Mouse (Mus musculus) heart, embryonic 10.5 days (tissue): ENCODE results near the gene Ttc9b. TPM values are rescaled to one million over a fixed set of nuclear protein-coding genes. Genes with fewer than 3 reads are reported as not detected.
"Not testable (repeated sequence)": the region's sequence is repeated elsewhere in the genome, so short reads cannot be mapped to it uniquely, and the experiment has no call there.

Experiments used
- DNase-seq: peaks from one replicate; pipeline ENCODE4 v3.0.0-alpha.2; 2017; ENCODE audit warnings: low spot score
- H3K27ac ChIP-seq: fragments of 300-500 bp; sonication (generic); 2 replicates; pipeline ENCODE4 v1.5.1; 2016; ENCODE audit warnings: mild to moderate bottlenecking
- H3K27me3 ChIP-seq: fragments of 300-500 bp; sonication (generic); 2 replicates; pipeline ENCODE4 v1.6.1; 2016; ENCODE audit warnings: mild to moderate bottlenecking; ENCODE audit not compliant: poor library complexity, insufficient read depth, severe bottlenecking
- H3K36me3 ChIP-seq: fragments of 300-500 bp; sonication (generic); 2 replicates; pipeline ENCODE4 v1.6.1; 2016; ENCODE audit warnings: mild to moderate bottlenecking, moderate library complexity
- H3K4me1 ChIP-seq: fragments of 300-500 bp; sonication (generic); 2 replicates; pipeline ENCODE4 v1.6.1; 2016; ENCODE audit warnings: mild to moderate bottlenecking
- H3K4me3 ChIP-seq: fragments of 300-500 bp; sonication (generic); 2 replicates; pipeline ENCODE4 v1.5.1; 2016; ENCODE audit warnings: mild to moderate bottlenecking, moderate library complexity
- H3K9me3 ChIP-seq: fragments of 300-500 bp; sonication (generic); 2 replicates; pipeline ENCODE4 v1.6.1; 2016; ENCODE audit warnings: mild to moderate bottlenecking, moderate library complexity
- WGBS: fragments of 180-500 bp; shearing (Covaris S2); methylation state at CpG from one replicate; pipeline ENCODE4 v1.1.7; 2016; 5-methylcytosine and 5-hydroxymethylcytosine counted together
- polyA plus RNA-seq: library from polyadenylated mRNA; unstranded; fragments of >200 nt; fragmentation: Nextera tagmentation; extraction: Ambion mirVana; gene quantifications from 2 replicates; pipeline ENCODE4 v1.2.1, GENCODE M21; 2016

Ttc9b gene
- polyA plus RNA-seq, 1 experiment from 2014 or later, result not detected

DNA sequence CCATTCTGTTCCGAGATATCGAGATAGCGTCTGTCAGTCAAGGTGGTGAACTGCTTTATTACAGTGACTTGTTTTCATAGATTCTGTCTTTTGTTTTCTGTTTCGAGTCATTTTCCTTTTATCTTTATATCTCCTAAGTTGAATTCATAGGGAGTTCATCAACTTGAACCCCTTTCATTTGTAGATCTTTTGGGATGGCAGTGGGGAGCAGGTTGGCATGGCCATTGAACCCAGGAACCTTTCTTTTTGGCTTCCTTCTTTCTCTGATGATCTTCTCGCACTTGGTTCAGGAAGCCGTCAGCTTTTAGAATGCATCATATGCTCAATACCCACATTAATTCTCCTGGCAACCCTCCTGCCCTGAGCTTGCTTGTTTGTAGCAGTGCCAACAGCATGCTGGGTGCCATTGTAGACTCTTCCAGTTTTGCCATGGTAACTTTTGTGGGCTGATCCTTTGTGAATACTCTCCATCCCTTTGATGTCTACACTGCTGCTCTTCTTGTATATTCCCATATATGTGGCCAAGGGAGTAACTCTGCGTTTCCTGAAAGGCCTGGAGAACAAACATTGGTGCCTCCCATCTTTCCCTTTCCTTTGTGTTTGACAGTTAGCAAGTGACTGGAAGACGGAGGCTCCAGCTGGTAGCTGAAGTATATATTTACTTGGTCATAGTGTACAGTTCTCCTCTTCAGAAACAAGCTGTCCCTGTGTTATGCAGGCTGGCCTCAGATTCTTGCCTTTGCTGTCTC lies 39.8 kb upstream of the Ttc9b start:
- Histone ChIP-seq H3K27ac (no peak overlapping the region), H3K36me3 (peaks cover 59% of the 10 kb centered on the region)
- 84% methylated on average over 8 of the region's 8 CpGs for WGBS

DNA sequence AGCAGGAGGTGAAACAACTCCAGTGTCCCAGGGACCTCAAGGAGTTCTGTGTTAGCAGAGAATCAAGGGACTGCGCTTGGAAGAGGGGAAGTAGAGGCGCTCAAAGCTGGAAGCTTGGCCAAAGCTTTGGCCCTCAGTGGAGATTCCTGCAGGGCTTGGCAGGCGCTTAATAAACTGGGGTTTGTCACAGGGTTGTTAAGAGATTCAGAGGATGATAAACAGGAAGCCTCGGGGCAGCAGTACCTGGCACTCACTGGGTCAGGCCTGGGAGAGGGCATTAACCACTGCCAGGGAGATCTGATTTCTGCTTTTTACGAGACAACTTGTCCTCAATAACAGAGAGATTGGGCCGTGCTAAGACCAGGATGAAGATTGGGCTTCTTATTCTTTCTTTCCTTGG lies 32.7 kb upstream of the Ttc9b start:
- H3K36me3 ChIP-seq, result peaks cover 97% of the 10 kb centered on the region
- H3K27me3 ChIP-seq, result no peaks in the 10 kb centered on the region
- no peaks in the 10 kb centered on the region for H3K9me3 ChIP-seq
- no peaks in the 10 kb centered on the region for H3K4me1 ChIP-seq
- H3K4me3 ChIP-seq, result no peak overlapping the region
- WGBS, result 82% methylated on average over 6 of the region's 6 CpGs
- no peak for DNase-seq
- H3K27ac ChIP-seq, result no peak overlapping the region

More for the DNA sequence above, 39.8 kb upstream of the Ttc9b start:
- Histone ChIP-seq H3K27me3 (no peaks in the 10 kb centered on the region), H3K4me1 (peaks cover 17% of the 10 kb centered on the region), H3K9me3 (no peaks in the 10 kb centered on the region), H3K4me3 (no peak overlapping the region)
- DNase-seq, result no peak

DNA sequence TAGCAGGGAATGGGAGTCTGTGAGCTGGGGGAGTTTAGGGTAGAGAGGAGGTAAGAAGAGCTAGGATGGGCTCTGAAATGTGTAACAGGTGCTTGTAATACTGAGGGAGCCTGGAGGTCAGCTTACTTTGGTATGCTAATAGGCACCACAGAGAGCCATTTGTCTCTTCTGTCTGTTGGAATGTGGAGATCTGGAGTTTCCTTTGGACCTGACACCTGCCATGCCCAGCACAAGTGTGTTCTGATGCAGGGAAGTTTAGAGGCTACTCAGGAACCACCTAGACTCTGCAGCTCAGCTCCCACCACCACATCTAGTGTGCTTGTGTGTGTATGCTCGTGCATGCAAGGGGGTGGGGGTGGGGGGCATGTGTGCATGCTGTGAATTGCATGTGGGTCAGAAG lies 31.5 kb upstream of the Ttc9b start:
- no peak for DNase-seq
- WGBS, result 90% methylated on average over 1 of the region's 1 CpGs

DNA sequence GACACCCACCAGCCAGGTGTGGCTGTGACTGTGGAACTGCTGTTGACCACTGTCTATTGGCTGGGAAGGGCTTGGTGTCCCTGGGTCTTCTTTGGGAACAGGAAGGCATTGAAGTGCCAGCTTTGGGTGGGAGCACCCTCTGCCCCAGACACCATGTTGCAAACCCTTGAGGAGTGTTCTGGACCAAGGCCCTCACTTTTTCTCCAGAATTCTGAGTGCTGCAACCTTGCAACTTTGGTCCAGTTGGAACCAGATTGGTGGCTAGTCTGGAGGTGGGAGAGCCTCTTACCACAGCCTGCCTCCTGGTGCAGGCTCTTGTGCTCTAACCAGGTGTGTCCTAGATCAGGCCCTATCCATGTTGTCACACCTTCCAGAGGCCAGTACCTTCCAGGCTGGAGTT lies 28.7 kb upstream of the Ttc9b start:
- no peak for DNase-seq
- H3K4me3 ChIP-seq, result no peak overlapping the region
- H3K36me3 ChIP-seq, result peaks cover 97% of the 10 kb centered on the region
- no peak overlapping the region for H3K27ac ChIP-seq
- no peaks in the 10 kb centered on the region for H3K4me1 ChIP-seq
- H3K27me3 ChIP-seq, result no peaks in the 10 kb centered on the region
- H3K9me3 ChIP-seq, result no peaks in the 10 kb centered on the region

More for the DNA sequence above, 31.5 kb upstream of the Ttc9b start:
- Histone ChIP-seq H3K9me3 (no peaks in the 10 kb centered on the region), H3K4me1 (no peaks in the 10 kb centered on the region), H3K27me3 (no peaks in the 10 kb centered on the region), H3K27ac (no peak overlapping the region), H3K4me3 (no peak overlapping the region), H3K36me3 (peaks cover 97% of the 10 kb centered on the region)

DNA sequence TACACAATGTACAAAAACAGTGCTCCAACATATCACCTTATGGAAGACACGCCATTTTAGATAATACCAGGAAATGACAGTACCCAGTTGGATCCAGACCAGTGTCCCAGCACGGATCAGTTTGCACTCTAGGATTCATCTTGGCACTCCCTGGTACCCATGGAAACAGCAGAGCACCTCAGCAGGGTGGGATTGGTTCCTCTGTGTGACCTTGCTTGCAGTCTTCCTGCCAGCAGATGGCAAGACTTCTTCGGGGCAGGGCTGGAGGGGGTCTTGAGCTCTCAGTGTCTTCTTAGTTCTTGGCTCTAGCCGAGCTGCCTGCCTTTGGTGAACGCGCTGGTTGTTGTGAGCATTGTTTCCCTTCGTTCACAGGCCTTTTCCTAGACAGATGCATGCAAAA lies 26.0 kb upstream of the Ttc9b start:
- no peaks in the 10 kb centered on the region for H3K27me3 ChIP-seq
- no peak overlapping the region for H3K4me3 ChIP-seq
- no peak for DNase-seq
- no peak overlapping the region for H3K27ac ChIP-seq
- H3K36me3 ChIP-seq, result peaks cover 93% of the 10 kb centered on the region
- H3K9me3 ChIP-seq, result no peaks in the 10 kb centered on the region
- no peaks in the 10 kb centered on the region for H3K4me1 ChIP-seq
- 89% methylated on average over 7 of the region's 7 CpGs for WGBS

DNA sequence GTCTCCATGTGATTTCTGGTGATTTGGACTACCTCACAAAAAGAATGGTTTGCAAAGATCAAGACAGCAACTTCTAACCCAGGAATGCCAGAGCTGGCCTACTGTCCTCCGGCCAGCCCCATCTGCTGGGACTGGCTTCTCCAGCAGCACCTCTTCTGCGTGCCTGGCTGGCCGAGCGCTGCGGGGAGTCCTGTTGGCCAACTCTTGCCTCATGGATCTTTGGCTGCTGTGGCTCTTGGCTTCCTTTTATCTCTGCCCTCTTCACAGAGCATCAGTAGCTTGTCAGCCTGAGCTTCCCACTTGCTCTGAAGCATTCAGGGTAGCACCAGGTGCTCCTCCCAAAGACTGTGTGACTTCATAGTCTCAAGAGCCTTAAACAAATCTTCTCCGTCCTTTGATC lies 25.5 kb upstream of the Ttc9b start:
- Histone ChIP-seq H3K27ac (no peak overlapping the region), H3K27me3 (no peaks in the 10 kb centered on the region), H3K36me3 (peaks cover 93% of the 10 kb centered on the region), H3K4me3 (no peak overlapping the region), H3K4me1 (no peaks in the 10 kb centered on the region), H3K9me3 (no peaks in the 10 kb centered on the region)
- WGBS, result 94% methylated on average over 6 of the region's 6 CpGs
- DNase-seq, result no peak

DNA sequence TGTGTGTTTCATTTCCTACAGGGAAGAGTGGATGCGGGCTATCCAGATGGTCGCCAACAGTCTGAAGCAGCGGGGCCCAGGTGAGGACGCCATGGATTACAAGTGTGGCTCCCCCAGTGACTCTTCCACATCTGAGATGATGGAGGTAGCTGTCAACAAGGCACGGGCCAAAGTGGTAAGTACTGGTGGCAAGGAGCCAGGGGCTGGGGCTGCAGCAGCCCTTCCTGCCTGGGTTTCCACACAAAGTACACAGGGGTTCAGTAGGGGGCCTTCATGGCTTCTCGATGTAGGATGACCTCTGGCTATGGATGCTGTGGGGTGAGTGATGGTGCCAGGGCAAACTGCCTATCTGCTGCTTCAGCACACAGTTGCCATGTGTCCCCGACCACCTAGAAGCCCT lies 24.9 kb upstream of the Ttc9b start:
- peaks cover 93% of the 10 kb centered on the region for H3K36me3 ChIP-seq
- H3K4me1 ChIP-seq, H3K9me3 ChIP-seq, H3K27me3 ChIP-seq, DNase-seq, H3K4me3 ChIP-seq, H3K27ac ChIP-seq: not testable (repeated sequence)
- WGBS, result 92% methylated on average over 7 of the region's 7 CpGs

DNA sequence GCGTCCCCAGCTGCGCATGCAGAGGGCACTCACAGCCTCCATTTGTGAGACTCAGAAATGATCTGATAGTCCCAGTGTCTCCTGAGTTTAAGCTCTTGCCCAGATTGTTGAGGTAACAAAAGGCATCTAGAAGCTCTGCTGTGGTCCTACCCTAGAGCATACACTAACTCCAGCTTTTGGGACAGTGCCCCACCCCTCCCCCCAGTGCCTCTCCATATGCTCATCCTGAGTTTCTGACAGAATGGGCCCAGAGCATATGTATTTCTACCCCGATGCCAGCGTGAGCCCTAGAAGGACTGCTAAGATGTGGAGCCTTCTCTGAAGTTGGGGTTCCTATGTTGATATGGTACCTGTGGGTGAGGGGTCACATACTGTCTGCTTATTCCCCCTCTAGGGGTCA lies 22.3 kb upstream of the Ttc9b start:
- Histone ChIP-seq H3K36me3 (peaks cover 93% of the 10 kb centered on the region), H3K9me3 (no peaks in the 10 kb centered on the region), H3K27ac (no peak overlapping the region), H3K27me3 (no peaks in the 10 kb centered on the region), H3K4me1 (no peaks in the 10 kb centered on the region), H3K4me3 (no peak overlapping the region)
- no peak for DNase-seq
- 97% methylated on average over 4 of the region's 4 CpGs for WGBS

DNA sequence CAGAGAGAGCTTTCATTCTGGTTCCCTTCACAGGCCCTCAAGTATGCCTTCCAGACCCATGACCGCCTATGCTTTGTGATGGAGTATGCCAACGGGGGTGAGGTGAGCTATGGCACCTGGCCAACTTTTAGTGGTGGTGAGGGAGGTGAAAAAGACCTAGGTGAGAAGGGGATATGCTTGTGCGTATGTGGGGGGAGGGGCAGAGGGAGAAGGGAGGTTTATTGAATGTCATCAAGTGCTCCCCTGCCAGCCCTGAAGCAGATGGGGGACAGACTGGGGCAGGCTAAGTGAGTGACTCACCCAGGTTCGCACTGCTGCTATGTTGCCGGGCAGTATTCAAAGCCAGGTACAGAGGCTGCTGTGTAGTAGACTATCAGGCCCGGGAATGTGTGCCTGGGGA lies 20.5 kb upstream of the Ttc9b start:
- Histone ChIP-seq H3K27me3 (no peaks in the 10 kb centered on the region), H3K4me3 (no peak overlapping the region), H3K27ac (no peak overlapping the region), H3K9me3 (no peaks in the 10 kb centered on the region), H3K36me3 (peaks cover 93% of the 10 kb centered on the region), H3K4me1 (no peaks in the 10 kb centered on the region)
- DNase-seq, result no peak
- 92% methylated on average over 6 of the region's 6 CpGs for WGBS

DNA sequence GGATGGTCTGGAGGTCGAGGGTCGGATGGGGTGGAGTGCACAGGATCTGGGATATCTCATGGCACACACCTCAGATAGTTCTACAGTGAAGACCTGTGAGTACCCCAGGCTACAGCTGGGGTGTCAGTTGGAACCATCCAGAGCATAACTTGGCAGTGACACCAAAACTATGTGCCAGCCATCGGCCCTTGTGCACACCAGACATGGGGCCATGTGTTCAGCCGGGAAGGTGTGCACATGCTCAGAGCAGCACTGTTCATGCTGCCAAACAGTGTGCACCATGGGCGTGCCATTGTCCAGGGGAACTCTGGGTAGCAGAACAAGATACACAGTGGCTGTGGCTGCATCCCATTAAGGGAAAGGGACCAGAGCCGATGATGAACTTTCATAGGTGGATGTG lies 19.0 kb upstream of the Ttc9b start:
- no peak overlapping the region for H3K4me3 ChIP-seq
- H3K27me3 ChIP-seq, result no peaks in the 10 kb centered on the region
- no peaks in the 10 kb centered on the region for H3K9me3 ChIP-seq
- no peak overlapping the region for H3K27ac ChIP-seq
- no peaks in the 10 kb centered on the region for H3K4me1 ChIP-seq
- DNase-seq, result no peak
- 93% methylated on average over 6 of the region's 6 CpGs for WGBS
- peaks cover 83% of the 10 kb centered on the region for H3K36me3 ChIP-seq

DNA sequence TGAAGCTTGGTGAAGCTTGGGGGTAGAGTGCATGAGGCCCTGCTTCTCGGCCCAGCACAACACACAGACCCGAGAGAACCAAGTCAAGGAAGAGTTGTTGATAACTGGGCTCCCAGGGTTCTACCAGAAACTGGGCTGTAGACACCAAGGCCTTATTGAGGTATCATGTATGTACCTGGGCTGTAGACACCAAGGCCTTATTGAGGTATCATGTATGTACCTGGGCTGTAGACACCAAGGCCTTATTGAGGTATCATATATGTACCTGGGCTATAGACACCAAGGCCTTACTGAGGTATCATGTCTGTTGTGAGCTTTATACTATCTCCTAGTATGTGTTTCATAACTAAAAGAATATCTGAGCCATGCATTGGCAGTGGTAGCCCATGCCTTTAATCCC lies 18.6 kb upstream of the Ttc9b start:
- not testable (repeated sequence) for H3K27me3 ChIP-seq, H3K9me3 ChIP-seq, H3K4me1 ChIP-seq, H3K27ac ChIP-seq, DNase-seq, H3K4me3 ChIP-seq
- WGBS, result 90% methylated on average over 2 of the region's 2 CpGs
- H3K36me3 ChIP-seq, result peaks cover 81% of the 10 kb centered on the region

DNA sequence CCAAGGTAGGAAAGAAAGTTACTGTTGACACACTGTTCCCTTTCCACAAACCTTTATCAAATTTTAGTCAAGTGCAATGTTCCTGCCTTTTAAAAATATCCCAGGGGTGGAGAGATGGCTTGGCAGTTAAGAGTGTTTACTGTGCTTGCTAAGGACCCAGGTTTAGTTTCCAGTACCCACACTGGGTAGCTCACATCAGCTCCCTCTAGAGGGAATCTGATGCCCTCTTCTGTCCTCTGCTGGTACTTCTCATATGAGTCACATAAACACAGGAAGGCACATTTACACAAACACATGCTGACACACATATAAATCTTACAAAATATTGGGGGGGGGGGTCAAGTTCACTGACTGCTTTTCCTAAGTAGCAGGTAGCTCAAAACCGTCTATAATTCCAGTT lies 9.2 kb upstream of the Ttc9b start:
- H3K27me3 ChIP-seq, result no peaks in the 10 kb centered on the region
- 32% methylated on average over 1 of the region's 1 CpGs for WGBS
- no peak for DNase-seq
- no peaks in the 10 kb centered on the region for H3K9me3 ChIP-seq
- H3K4me3 ChIP-seq, result no peak overlapping the region
- no peak overlapping the region for H3K27ac ChIP-seq
- peaks cover 5% of the 10 kb centered on the region; the same call in 1 of the 2 replicates for H3K36me3 ChIP-seq
- H3K4me1 ChIP-seq, result no peaks in the 10 kb centered on the region

DNA sequence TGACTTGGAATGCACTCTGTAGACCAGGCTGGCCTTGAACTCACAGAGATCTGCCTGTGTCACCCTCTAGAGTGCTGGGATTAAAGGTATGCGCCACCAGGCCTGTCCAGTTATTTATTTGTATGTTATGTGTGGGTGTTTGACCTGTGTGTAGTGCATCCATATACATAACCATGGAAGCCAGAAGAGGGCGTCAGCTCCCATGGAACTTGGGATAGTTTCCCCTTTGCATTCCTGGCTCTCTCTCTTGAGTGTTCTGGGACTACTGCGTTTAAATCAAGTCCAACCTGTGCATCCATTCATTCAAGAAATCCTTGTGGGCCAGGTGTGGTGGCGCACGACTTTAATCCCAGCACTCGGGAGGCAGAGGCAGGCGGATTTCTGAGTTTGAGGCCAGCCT lies 7.2 kb upstream of the Ttc9b start:
- WGBS, result 74% methylated on average over 7 of the region's 7 CpGs
- peaks cover 3% of the 10 kb centered on the region; the same call in 1 of the 2 replicates for H3K27me3 ChIP-seq
- no peaks in the 10 kb centered on the region for H3K36me3 ChIP-seq
- no peaks in the 10 kb centered on the region for H3K9me3 ChIP-seq
- H3K4me1 ChIP-seq, result no peaks in the 10 kb centered on the region
- H3K27ac ChIP-seq, result no peak overlapping the region
- H3K4me3 ChIP-seq, result no peak overlapping the region
- DNase-seq, result no peak
